Mouse (Mus musculus) cerebellum, postnatal 36 days (tissue): ENCODE results near the gene Gm5416.
"Not testable (repeated sequence)": the region's sequence is repeated elsewhere in the genome, so short reads cannot be mapped to it uniquely, and the experiment has no call there.

ENCODE experiments used
- DNase-seq, 2 experiments: peaks; one replicate each; pipeline ENCODE4 v3.0.0; 2021 to 2022; ENCODE audit warnings: mixed read lengths in 2 of 2

Gene Gm5416

DNA sequence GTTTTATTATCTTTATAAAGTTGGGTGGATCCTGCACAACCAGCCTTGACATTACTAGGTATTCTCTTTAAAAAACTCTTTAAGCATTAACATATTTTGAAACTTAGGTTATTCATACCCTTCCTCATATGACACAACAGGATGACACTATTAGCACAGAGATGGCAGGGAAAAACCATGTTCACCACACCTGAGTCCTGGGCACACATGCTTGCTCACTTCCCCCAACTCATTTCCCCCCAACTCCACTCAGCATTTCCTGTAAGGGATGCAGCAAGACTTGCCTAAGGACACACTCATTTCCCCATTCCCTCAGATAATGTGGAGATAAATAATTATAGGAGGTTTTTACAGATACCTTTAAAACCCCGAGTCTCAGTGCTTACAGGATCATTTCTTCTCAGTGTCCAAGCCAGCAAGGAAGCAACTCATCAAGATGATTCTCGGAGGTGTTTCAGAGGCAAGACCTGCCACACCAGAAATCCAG is at the start of gene Gm5416:
TSS of gene Gm5416 (plus strand) at position 437 of the 487 bp plus-strand sequence.
- no peak for DNase-seq

DNA sequence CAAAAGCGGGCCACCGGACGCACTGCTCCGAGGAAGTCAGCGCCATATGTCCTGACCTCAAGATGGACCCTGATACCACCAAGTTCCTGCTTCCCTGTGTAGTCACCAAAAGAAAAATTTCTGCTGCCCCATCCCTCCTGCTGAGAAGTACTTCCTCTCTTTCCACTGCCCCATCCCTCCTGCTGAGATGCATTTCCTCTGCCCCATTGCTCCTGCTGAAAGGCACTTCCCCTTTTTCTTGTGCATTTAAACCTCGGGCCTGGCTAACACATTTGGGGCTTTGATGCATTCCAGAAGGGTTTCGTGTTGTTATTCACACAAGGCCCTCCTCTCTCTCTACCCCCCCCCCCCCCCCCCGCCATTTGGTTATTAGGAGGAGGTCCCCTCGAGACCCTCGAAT is 42.4 kb upstream of the Gm5416 start:
- not testable (repeated sequence) for DNase-seq

DNA sequence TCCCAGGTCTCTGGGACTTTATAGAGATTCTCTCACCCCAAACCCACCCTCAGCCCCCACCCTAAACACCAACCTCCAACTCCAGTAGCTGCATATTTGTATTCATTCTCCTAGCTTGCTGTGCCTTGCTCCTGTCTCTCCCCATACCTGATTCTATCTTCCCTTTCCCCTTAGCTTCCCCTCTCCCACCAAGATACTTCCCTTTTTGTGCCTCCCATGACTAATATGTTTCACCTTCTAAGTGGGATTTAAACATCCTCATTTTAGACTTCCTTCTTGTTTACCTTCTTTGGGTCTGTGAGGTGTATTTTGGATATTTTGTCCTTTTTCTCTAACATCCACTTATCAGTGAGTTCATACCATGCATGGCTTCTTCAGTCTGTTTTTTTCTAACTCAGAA is 34.1 kb upstream of the Gm5416 start:
- no peak for DNase-seq

DNA sequence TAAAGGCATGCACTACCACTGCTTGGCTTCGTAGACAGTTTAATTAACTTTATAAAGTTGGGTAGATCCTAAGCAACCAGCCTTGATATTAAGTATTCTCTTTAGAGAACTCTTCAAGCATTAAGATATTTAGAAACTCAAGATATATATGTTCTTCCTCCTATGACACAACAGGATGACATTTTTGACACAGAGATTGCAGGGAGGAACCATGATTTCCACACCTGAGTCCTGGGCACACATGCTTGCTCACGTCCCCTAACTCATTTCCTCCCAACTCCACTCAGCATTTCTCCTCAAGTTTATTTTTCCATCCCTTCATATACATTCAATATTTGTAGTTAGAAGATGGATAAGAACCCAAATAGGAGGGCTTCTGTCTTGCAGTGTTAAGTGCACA is 30.3 kb upstream of the Gm5416 start:
- no peak for DNase-seq

DNA sequence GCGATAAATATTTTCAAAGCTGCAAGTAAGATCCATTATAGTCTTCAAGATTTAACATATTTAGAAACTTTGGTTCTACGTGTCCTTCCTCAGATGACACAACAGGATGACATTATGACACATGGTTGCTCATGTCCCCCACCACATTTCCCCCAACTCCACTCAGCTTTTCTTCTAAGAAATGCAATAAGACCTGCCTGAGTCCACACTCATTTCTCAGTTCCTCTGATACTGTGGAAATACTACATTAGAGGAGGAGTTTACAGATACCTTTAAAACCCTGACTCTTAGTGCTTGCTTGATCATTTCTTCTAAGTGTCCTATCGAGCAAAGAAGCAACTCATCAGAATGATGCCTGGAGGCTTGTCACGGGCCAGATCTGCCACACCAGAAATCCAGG is 26.3 kb upstream of the Gm5416 start, which contains the start of gene Gm5483:
TSS of gene Gm5483 (plus strand) at position 301 of the 400 bp plus-strand sequence.
- not testable (repeated sequence) for DNase-seq

DNA sequence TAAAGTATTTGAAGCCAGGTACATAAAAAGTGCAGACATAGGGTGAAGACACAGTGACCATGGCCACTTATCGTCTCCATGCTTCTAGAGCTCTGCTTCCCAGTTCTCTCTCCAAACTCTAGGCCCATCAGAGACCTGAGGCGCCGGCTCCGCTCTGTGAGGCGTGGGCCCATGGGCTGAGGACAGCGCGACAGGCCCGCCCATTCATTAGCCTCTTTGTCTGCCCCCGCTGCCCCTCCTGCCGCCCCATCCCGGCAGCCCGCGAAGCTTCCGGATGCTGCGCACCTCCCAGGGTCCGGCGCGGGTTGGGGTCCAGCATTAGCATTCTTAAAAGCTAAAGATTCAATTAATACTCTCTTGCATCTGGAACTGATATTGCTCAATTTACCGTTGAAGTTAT is 11.0 kb upstream of the Gm5416 start:
- no peak for DNase-seq

DNA sequence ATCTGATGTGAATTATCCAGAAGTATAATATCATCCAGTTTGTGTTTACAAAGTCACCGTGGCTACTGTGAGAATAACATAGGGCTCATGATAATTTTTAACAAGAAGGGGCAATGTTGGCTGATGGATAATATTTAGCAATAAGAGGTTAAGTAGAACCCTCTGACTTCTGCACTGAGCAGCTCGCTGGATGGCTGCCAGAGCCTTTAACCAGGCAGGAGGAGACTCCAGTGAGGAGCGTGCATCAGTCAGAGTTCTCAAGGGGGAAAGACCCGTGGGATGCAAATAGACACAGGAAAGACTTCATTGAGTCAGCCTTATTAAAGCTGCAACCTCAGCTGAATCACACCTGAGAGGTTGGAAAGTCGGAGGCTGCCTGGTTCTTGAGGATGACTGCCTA is 6.4 kb upstream of the Gm5416 start:
- DNase-seq: no peak

DNA sequence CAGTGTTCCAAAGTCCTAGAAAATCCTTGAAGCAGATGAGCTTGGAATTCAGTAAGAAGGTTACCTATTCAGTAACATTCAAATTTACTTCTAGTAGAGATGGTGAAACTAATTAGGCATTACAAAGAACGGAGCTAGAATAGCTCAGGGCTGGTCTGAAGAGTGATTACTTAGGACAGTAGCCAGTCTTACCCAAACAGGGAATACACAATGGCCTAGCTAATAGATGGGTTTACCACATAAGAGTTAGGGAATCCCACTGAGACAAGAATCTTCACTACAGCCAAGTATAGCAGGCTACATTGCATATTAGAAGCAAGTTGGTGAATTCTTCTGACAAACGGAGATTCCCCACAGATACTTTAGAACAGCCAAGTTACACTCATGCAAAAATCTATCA is 4.5 kb upstream of the Gm5416 start:
- not testable (repeated sequence) for DNase-seq

DNA sequence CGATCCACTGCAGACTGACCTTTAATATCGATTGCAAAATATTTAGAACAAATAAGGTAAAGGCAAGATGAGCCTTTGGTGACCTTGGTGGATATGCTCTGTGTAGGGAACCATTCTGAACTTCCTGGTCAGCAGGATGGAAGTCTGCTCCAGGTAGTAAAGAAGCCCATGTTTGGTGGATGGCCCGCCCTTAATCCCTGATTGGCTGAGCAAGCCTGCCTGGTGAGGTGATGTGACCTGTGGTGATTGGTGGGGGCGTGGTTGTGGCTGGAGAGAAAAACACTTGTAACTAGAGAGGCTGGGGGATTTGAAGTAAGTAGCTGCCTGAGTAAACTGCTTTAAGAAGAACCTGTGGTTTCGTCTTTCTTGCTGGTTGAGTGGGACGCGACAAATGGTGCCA is 11.0 kb downstream of the Gm5416 start, which contains the start of gene 2010005H15Rik:
TSS of gene 2010005H15Rik (plus strand) at position 301 of the 400 bp plus-strand sequence.
- DNase-seq: not testable (repeated sequence)

DNA sequence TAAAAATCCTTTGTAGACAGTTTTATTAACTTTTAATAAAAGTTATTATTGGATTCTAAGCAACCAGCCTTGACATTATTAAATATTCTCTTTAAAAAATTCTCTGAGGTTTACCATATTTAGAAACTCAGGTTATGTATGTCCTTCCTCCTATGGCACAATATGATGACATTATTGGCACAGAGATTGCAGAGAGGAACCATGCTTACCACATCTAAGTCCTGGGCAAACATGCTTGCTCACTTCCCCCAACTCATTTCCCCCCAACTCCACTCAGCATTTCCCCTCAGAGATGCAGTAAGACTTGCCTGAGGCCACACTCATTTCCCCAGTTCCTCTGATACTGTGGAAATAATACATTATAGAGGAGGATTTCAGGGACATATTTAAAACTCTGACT is 50.4 kb downstream of the Gm5416 start:
- not testable (repeated sequence) for DNase-seq
